Mouse (Mus musculus): ENCODE data around the gene Foxp3. TPM values are rescaled to one million over a fixed set of nuclear protein-coding genes. Genes with fewer than 3 reads are reported as not detected.

Foxp3 gene
- total RNA-seq, 2 experiments from 2014 or later: not detected

- intact Hi-C loops (cut with DNase I): loop anchor here (2.0 kb wide), 1 partner anchor 29 kb away; the partner anchor contains the start of gene Syp
- peak in 1 of 2 experiments; percentile 9 for DNase-seq (ENCODE audit: low spot score in 2 of 2)
Observed at GRCm38 (mm10) chrX:7610035-7610434, 36.6 kb downstream of the Foxp3 start.

- intact Hi-C loops (cut with DNase I): loop anchor here (2.0 kb wide), 1 partner anchor 28 kb away; the partner anchor contains the start of gene Syp
- peak; percentile 17 to 36 for DNase-seq (ENCODE audit: low spot score in 2 of 2)
Observed at GRCm38 (mm10) chrX:7610536-7611258, 37.3 kb downstream of the Foxp3 start.

- DNase-seq (ENCODE audit: low spot score in 2 of 2): no peak
- intact Hi-C loops (cut with DNase I): no loop called here
Observed at GRCm38 (mm10) chrX:7617889-7618551, 44.6 kb downstream of the Foxp3 start.

- intact Hi-C loops (cut with DNase I): no loop called here
- DNase-seq (ENCODE audit: low spot score in 2 of 2): no peak
Observed at GRCm38 (mm10) chrX:7632560-7632959, 59.1 kb downstream of the Foxp3 start.

GRCm38 (mm10) chrX:7635101-7635500, 61.7 kb downstream of the Foxp3 start:
- peak in 1 of 2 experiments; percentile 35 for DNase-seq (ENCODE audit: low spot score in 2 of 2)
- intact Hi-C loops (cut with DNase I): loop anchor here (5.0 kb wide), 1 partner anchor 213 kb away; no protein-coding TSS in a partner anchor

- intact Hi-C loops (cut with DNase I): loop anchor here (2.0 to 5.0 kb wide), 2 partner anchors 28 to 216 kb away; no protein-coding TSS in a partner anchor
- DNase-seq (ENCODE audit: low spot score in 2 of 2): peak; percentile 84 to 85
Observed at GRCm38 (mm10) chrX:7638401-7639091, 65.1 kb downstream of the Foxp3 start, which contains the start of gene Syp. Gene Syp, plus strand, starts transcription at chrX:7638471.

- intact Hi-C loops (cut with DNase I): loop anchor here (2.0 to 5.0 kb wide), 3 partner anchors 29 to 217 kb away; partner anchors contain the start of genes Foxp3 and Ppp1r3f
- no peak for DNase-seq (ENCODE audit: low spot score in 2 of 2)
Observed at GRCm38 (mm10) chrX:7639536-7640325, 66.3 kb downstream of the Foxp3 start.

- intact Hi-C loops (cut with DNase I): loop anchor here (5.0 kb wide), 1 partner anchor 68 kb away; the partner anchor contains the start of genes Foxp3 and Ppp1r3f
- DNase-seq (ENCODE audit: low spot score in 2 of 2): no peak
Observed at GRCm38 (mm10) chrX:7640785-7641184, 67.3 kb downstream of the Foxp3 start.

Other genes starting within 250 kb of the Foxp3 start
- 10 to 100 TPM; 12.3 to 14.6 TPM for gene Usp27x, start 197.8 kb upstream of the Foxp3 start, total RNA-seq (2021)
- gene Ppp1r3f, start 639 bp downstream of the Foxp3 start, total RNA-seq (2021): 10 to 100 TPM; 19.1 to 24.9 TPM
- gene Ccdc22, start 31.9 kb downstream of the Foxp3 start, total RNA-seq (2021): 10 to 100 TPM; 31.6 to 32.1 TPM
- gene Cacna1f, start 33.4 kb downstream of the Foxp3 start, total RNA-seq (2021): under 1 TPM; 0.11 to 0.32 TPM
- gene Syp, start 64.8 kb downstream of the Foxp3 start, total RNA-seq (2021): 1,000 to 10,000 TPM; 1,776 to 2,090 TPM
- gene Prickle3, start 83.6 kb downstream of the Foxp3 start, total RNA-seq (2021): 1 to 10 TPM; 1.4 to 3.0 TPM
- gene Plp2, start 97.7 kb downstream of the Foxp3 start, total RNA-seq (2021): 1 to 10 TPM; 8.4 to 9.1 TPM
- under 1 TPM; 0.17 to 0.41 TPM for gene Magix, start 107.6 kb downstream of the Foxp3 start, total RNA-seq (2021)
- 10 to 100 TPM; 34.8 to 35.7 TPM for gene Gpkow, start 123.5 kb downstream of the Foxp3 start, total RNA-seq (2021)
- gene Wdr45, start 140.7 kb downstream of the Foxp3 start, total RNA-seq (2021): 10 to 100 TPM; 64.0 to 64.3 TPM
- gene Gm45208, start 148.6 kb downstream of the Foxp3 start, total RNA-seq (2021): not detected
- 100 to 1,000 TPM in 1 of 2 experiments, 10 to 100 TPM in 1; 91.1 to 103 TPM for gene Praf2, start 154.8 kb downstream of the Foxp3 start, total RNA-seq (2021)
- gene Ccdc120, start 177.3 kb downstream of the Foxp3 start, total RNA-seq (2021): 10 to 100 TPM; 22.8 to 24.8 TPM
- 10 to 100 TPM; 32.5 to 33.8 TPM for gene Tfe3, start 188.9 kb downstream of the Foxp3 start, total RNA-seq (2021)
- 100 to 1,000 TPM in 1 of 2 experiments, 10 to 100 TPM in 1; 90.3 to 118 TPM for gene Gripap1, start 216.1 kb downstream of the Foxp3 start, total RNA-seq (2021)
- gene Kcnd1, start 248.6 kb downstream of the Foxp3 start, total RNA-seq (2021): 1 to 10 TPM; 8.2 to 9.3 TPM